7 mouse cellular contexts compared by ENCODE assay signal in genomic region chr16:60605061-60605831, GRCm38 (mm10). TPM values are rescaled to one million over a fixed set of nuclear protein-coding genes. Genes with fewer than 3 reads are reported as not detected.
DNase-seq lines count a peak whose midpoint lies in the region; ATAC-seq and TF ChIP-seq lines count a peak whose summit lies in the region.

Gene Epha6 (minus strand): TSS chr16:60605531.

- H3K9me3 ChIP-seq in ES-Bruce4 (replicated peaks; ENCODE audit: control insufficient read depth, insufficient read depth, low read length, poor library complexity, severe bottlenecking) (no peaks in the 10 kb centered on the region), ES-E14 (ENCODE audit: control insufficient read depth, insufficient read depth, low read depth, low read length) (no peaks in the 10 kb centered on the region)
- no peaks in the 10 kb centered on the region for H3K9me3 ChIP-seq in forebrain, embryonic 11.5 days (ENCODE audit: control insufficient read depth, low read length)
- no peaks in the 10 kb centered on the region for H3K9me3 ChIP-seq in midbrain, embryonic 14.5 days (ENCODE audit: control insufficient read depth, low read length)

- no peak within 1 kb of the TSS for H3K27ac ChIP-seq in ES-Bruce4 (ENCODE audit: insufficient read depth, low read length)
- H3K27ac ChIP-seq in ES-E14 (ENCODE audit: insufficient read depth, low read depth, low read length, poor library complexity, severe bottlenecking): no peak within 1 kb of the TSS
- H3K27ac ChIP-seq in forebrain, embryonic 11.5 days (ENCODE audit: low read depth, low read length): no peak within 1 kb of the TSS
- H3K27ac ChIP-seq in midbrain, embryonic 14.5 days (replicated peaks; ENCODE audit: low read depth, low read length): peak within 1 kb of the TSS; percentile 67

- H3K4me1 ChIP-seq in ES-Bruce4 (ENCODE audit: control insufficient read depth, insufficient read depth, low read length): no peaks in the 10 kb centered on the region
- H3K4me1 ChIP-seq in ES-E14 (ENCODE audit: control insufficient read depth in 2 of 2, insufficient read depth in 2 of 2, low read length in 2 of 2, poor library complexity in 1 of 2): peaks cover 0 to 2% of the 10 kb centered on the region in 2 experiments; a peak in 1 of 4 replicates
- no peaks in the 10 kb centered on the region; the same call in 1 of the 2 replicates for H3K4me1 ChIP-seq in forebrain, embryonic 11.5 days (replicated peaks; ENCODE audit: control insufficient read depth, insufficient read depth, low read length)
- H3K4me1 ChIP-seq in midbrain, embryonic 14.5 days (ENCODE audit: control insufficient read depth, insufficient read depth, low read length): peaks cover 10% of the 10 kb centered on the region; the same call in 1 of the 2 replicates

- no peak for TF ChIP-seq EP300 in ES-Bruce4 (IDR thresholded peaks at IDR 0.05; ENCODE audit: insufficient read depth, low read depth, low read length)

- peaks cover 10% of the 10 kb centered on the region; the same call in 1 of the 2 replicates for H3K27me3 ChIP-seq in ES-Bruce4 (ENCODE audit: control insufficient read depth, insufficient read depth, low read length, poor library complexity, severe bottlenecking)
- peaks cover 6% of the 10 kb centered on the region for H3K27me3 ChIP-seq in forebrain, embryonic 11.5 days (ENCODE audit: control insufficient read depth, insufficient read depth, low read length)
- no peaks in the 10 kb centered on the region for H3K27me3 ChIP-seq in midbrain, embryonic 14.5 days (ENCODE audit: control insufficient read depth, insufficient read depth, low read length)

- ATAC-seq in forebrain, embryonic 11.5 days (replicated peaks; ENCODE audit: low FRiP score): peak; percentile 80
- peak; percentile 70 for ATAC-seq in midbrain, embryonic 14.5 days (ENCODE audit: low FRiP score, low TSS enrichment)
- no peak for ATAC-seq in erythroblast, adult 5-6 weeks (replicated peaks; ENCODE audit: low FRiP score, poor library complexity, severe bottlenecking)

- under 1% methylated on average over 44 of the region's 45 CpGs for WGBS in forebrain, embryonic 11.5 days
- under 1% methylated on average over 45 of the region's 45 CpGs for WGBS in midbrain, embryonic 14.5 days

- no peak within 1 kb of the TSS for H3K9ac ChIP-seq in ES-Bruce4 (ENCODE audit: low read depth, poor library complexity, severe bottlenecking)
- H3K9ac ChIP-seq in ES-E14 (ENCODE audit: insufficient read depth, low read depth, low read length, poor library complexity, severe bottlenecking): no peak within 1 kb of the TSS
- H3K9ac ChIP-seq in forebrain, embryonic 11.5 days (ENCODE audit: low read length): peak within 1 kb of the TSS; percentile 44
- H3K9ac ChIP-seq in midbrain, embryonic 14.5 days (replicated peaks; ENCODE audit: low read length): peak within 1 kb of the TSS; percentile 66

- peak within 1 kb of the TSS; percentile 93 for H3K4me2 ChIP-seq in forebrain, embryonic 11.5 days (ENCODE audit: low read depth, low read length, severe bottlenecking)
- H3K4me2 ChIP-seq in midbrain, embryonic 14.5 days (ENCODE audit: low read length): peak within 1 kb of the TSS; percentile 96

- DNase-seq in ES-E14 (ENCODE audit: low read depth, low spot score): peak; percentile 30
- peak; percentile 78 for DNase-seq in forebrain, embryonic 11.5 days (ENCODE audit: low spot score)
- peak; percentile 48 for DNase-seq in layer of hippocampus, adult 9-11 months
- DNase-seq in midbrain, embryonic 14.5 days: peak; percentile 80
- peak; percentile 9 for DNase-seq in testis, postnatal 14 days (ENCODE audit: low spot score)

- TF ChIP-seq POLR2A in ES-Bruce4 (IDR thresholded peaks at IDR 0.05; ENCODE audit: insufficient read depth, low read length): no peak

- H3K4me3 ChIP-seq in ES-Bruce4 (ENCODE audit: low read depth, low read length) (peak within 1 kb of the TSS; percentile 49), ES-E14 (ENCODE audit: insufficient read depth in 1 of 2, low read depth in 1 of 2, low read length in 2 of 2, poor library complexity in 1 of 2, severe bottlenecking in 1 of 2) (peak within 1 kb of the TSS; percentile 48 to 63)
- H3K4me3 ChIP-seq in forebrain, embryonic 11.5 days (ENCODE audit: low read depth, low read length): peak within 1 kb of the TSS; percentile 39
- H3K4me3 ChIP-seq in midbrain, embryonic 14.5 days (replicated peaks; ENCODE audit: low read depth, low read length): peak within 1 kb of the TSS; percentile 58

- no peak for TF ChIP-seq CTCF in ES-Bruce4 (IDR thresholded peaks at IDR 0.05; ENCODE audit: low read depth, low read length)

- no peaks in the 10 kb centered on the region for H3K36me3 ChIP-seq in ES-Bruce4 (ENCODE audit: control insufficient read depth, insufficient read depth, low read length, poor library complexity, severe bottlenecking)
- H3K36me3 ChIP-seq in ES-E14 (ENCODE audit: control insufficient read depth, insufficient read depth, low read length, poor library complexity, severe bottlenecking): no peaks in the 10 kb centered on the region
- no peaks in the 10 kb centered on the region for H3K36me3 ChIP-seq in forebrain, embryonic 11.5 days (ENCODE audit: control insufficient read depth, insufficient read depth, low read length)
- no peaks in the 10 kb centered on the region for H3K36me3 ChIP-seq in midbrain, embryonic 14.5 days (ENCODE audit: control insufficient read depth, insufficient read depth, low read length)

- in situ Hi-C loops in ES-E14 (cut with MboI; ENCODE audit: low sequenced_read_pairs in 2 of 2, unreplicated experiment in 2 of 2): no loop called here

TF ChIP-seq in ES-E14, 5 proteins besides CTCF, POLR2A, EP300 and RAD21:
- TF ChIP-seq ZC3H11A (IDR thresholded peaks at IDR 0.05; ENCODE audit: borderline replicate concordance, low read depth, low read length) (no peak), CHD2 (IDR thresholded peaks at IDR 0.05; ENCODE audit: low read depth, low read length) (no peak), ZNF384 (IDR thresholded peaks at IDR 0.05; ENCODE audit: low read depth, low read length) (no peak), HCFC1 (IDR thresholded peaks at IDR 0.05; ENCODE audit: borderline replicate concordance, insufficient read depth, low read length) (no peak), MAFK (IDR thresholded peaks at IDR 0.05; ENCODE audit: insufficient read depth, low read depth, low read length) (no peak)
TF ChIP-seq in ES-E14: peak in this region for 0.

RNA-seq across cellular contexts. Expression of gene Epha6, which starts in this region (rescaled TPM):
- polyA plus RNA-seq in ES-Bruce4 (2011; ENCODE audit: insufficient read depth, insufficient read length, low read depth, missing spikeins): not detected in 2 replicates
- total RNA-seq in ES-E14 (2012; rRNA removed): 0.26 TPM in 1 of 2 replicates, not detected in the other
- polyA plus RNA-seq in forebrain, embryonic 11.5 days (2014; fragmentation: Nextera tagmentation; extraction: Ambion mirVana): 0.68 TPM in 2 replicates
- polyA plus RNA-seq in midbrain, embryonic 14.5 days (2014; fragmentation: Nextera tagmentation; extraction: Ambion mirVana): 6.6 and 7.1 TPM in 2 replicates
- not detected in 2 replicates for total RNA-seq in erythroblast, adult 5-6 weeks (2015; ENCODE audit: low replicate concordance)
- total RNA-seq in erythroblast, adult 5-6 weeks (2017; ENCODE audit: low replicate concordance): not detected in 2 replicates

Comparison
In these comparisons a context has a peak if more than half of its experiments do, and no peak if none do; other contexts are left out.
1. Peak in DNase-seq and H3K4me3 ChIP-seq in ES-E14; RNA of the gene not detected or under 1 TPM.
2. Peak in DNase-seq, ATAC-seq, H3K4me3 ChIP-seq, H3K9ac ChIP-seq and H3K4me2 ChIP-seq in forebrain, embryonic 11.5 days; RNA of the gene not detected or under 1 TPM.
3. DNase-seq: peak in every context shown above with its lines; median percentile 80 in midbrain, embryonic 14.5 days; 78 in forebrain, embryonic 11.5 days; 48 in layer of hippocampus, adult 9-11 months; 30 in ES-E14; 9 in testis, postnatal 14 days.